Mouse (Mus musculus): ENCODE measurements around the gene Gadl1.

Gene Gadl1

GRCm38 (mm10) chr9:115909155-115909554 is at the start of gene Gadl1:
Gadl1 (plus strand) TSS chr9:115909455.
- in situ Hi-C loops (cut with MboI): no loop called here

GRCm38 (mm10) chr9:115862802-115863201 is 46.5 kb upstream of the Gadl1 start:
- in situ Hi-C loops (cut with MboI): no loop called here

- in situ Hi-C loops (cut with MboI): no loop called here
These were observed 45.9 kb upstream of the Gadl1 start for GRCm38 (mm10) chr9:115863326-115863725.

- in situ Hi-C loops (cut with MboI): no loop called here
These were observed 42.0 kb upstream of the Gadl1 start for GRCm38 (mm10) chr9:115867277-115867676.

GRCm38 (mm10) chr9:115870168-115870567 is 39.1 kb upstream of the Gadl1 start:
- in situ Hi-C loops (cut with MboI): no loop called here

GRCm38 (mm10) chr9:115870640-115871039 is 38.6 kb upstream of the Gadl1 start:
- in situ Hi-C loops (cut with MboI): no loop called here

GRCm38 (mm10) chr9:115880500-115880899 is 28.8 kb upstream of the Gadl1 start:
- in situ Hi-C loops (cut with MboI): no loop called here

GRCm38 (mm10) chr9:115881137-115881536 is 28.1 kb upstream of the Gadl1 start:
- in situ Hi-C loops (cut with MboI): no loop called here

GRCm38 (mm10) chr9:115882627-115883200 is 26.5 kb upstream of the Gadl1 start:
- in situ Hi-C loops (cut with MboI): no loop called here

GRCm38 (mm10) chr9:115883413-115883812 is 25.8 kb upstream of the Gadl1 start:
- in situ Hi-C loops (cut with MboI): no loop called here

GRCm38 (mm10) chr9:115887571-115887970 is 21.7 kb upstream of the Gadl1 start:
- in situ Hi-C loops (cut with MboI): no loop called here

GRCm38 (mm10) chr9:115893131-115893530 is 16.1 kb upstream of the Gadl1 start:
- in situ Hi-C loops (cut with MboI): no loop called here

- in situ Hi-C loops (cut with MboI): no loop called here
These were observed 15.3 kb upstream of the Gadl1 start for GRCm38 (mm10) chr9:115893947-115894346.

GRCm38 (mm10) chr9:115908325-115908724 is 930 bp upstream of the Gadl1 start:
- in situ Hi-C loops (cut with MboI): no loop called here

GRCm38 (mm10) chr9:115914006-115914405 is 4.8 kb downstream of the Gadl1 start:
- in situ Hi-C loops (cut with MboI): no loop called here

GRCm38 (mm10) chr9:115915586-115916270 is 6.5 kb downstream of the Gadl1 start:
- in situ Hi-C loops (cut with MboI): no loop called here

GRCm38 (mm10) chr9:115919736-115920135 is 10.5 kb downstream of the Gadl1 start:
- in situ Hi-C loops (cut with MboI): no loop called here

- in situ Hi-C loops (cut with MboI): no loop called here
These were observed 13.4 kb downstream of the Gadl1 start for GRCm38 (mm10) chr9:115922662-115923061.

GRCm38 (mm10) chr9:115924094-115924493 is 14.8 kb downstream of the Gadl1 start:
- in situ Hi-C loops (cut with MboI): no loop called here

GRCm38 (mm10) chr9:115931803-115932202 is 22.5 kb downstream of the Gadl1 start:
- in situ Hi-C loops (cut with MboI): no loop called here

- in situ Hi-C loops (cut with MboI): no loop called here
These were observed 23.5 kb downstream of the Gadl1 start for GRCm38 (mm10) chr9:115932741-115933140.

- in situ Hi-C loops (cut with MboI): no loop called here
These were observed 24.1 kb downstream of the Gadl1 start for GRCm38 (mm10) chr9:115933243-115933964.

- in situ Hi-C loops (cut with MboI): no loop called here
These were observed 25.0 kb downstream of the Gadl1 start for GRCm38 (mm10) chr9:115934288-115934687.

All from mature B cell (primary cell).